Mouse (Mus musculus) lung, adult 18-20 months (tissue): ENCODE results near the gene Stx5a.

Source experiments
- DNase-seq, 2 experiments: peaks; one replicate each; pipeline ENCODE4 v3.0.0; 2022; ENCODE audit warnings: mixed read lengths in 2 of 2

Stx5a gene

GRCm38 (mm10) chr19:8745382-8745781 lies 4.2 kb downstream of the Stx5a start:
- no peak for DNase-seq

GRCm38 (mm10) chr19:8747368-8747767 lies 6.2 kb downstream of the Stx5a start:
- DNase-seq, result no peak

- no peak for DNase-seq
Observed at GRCm38 (mm10) chr19:8755652-8756051, 14.4 kb downstream of the Stx5a start.

GRCm38 (mm10) chr19:8756635-8757387 lies 15.6 kb downstream of the Stx5a start, which contains the start of gene Nxf1:
Nxf1 (plus strand) TSS chr19:8757073.
- DNase-seq, result peak; percentile 89 to 92

- no peak for DNase-seq
Observed at GRCm38 (mm10) chr19:8757471-8757998, 16.3 kb downstream of the Stx5a start.

- no peak for DNase-seq
Observed at GRCm38 (mm10) chr19:8758899-8759298, 17.7 kb downstream of the Stx5a start.

- DNase-seq, result no peak
Observed at GRCm38 (mm10) chr19:8760757-8761156, 19.5 kb downstream of the Stx5a start.

- DNase-seq, result no peak
Observed at GRCm38 (mm10) chr19:8763276-8763675, 22.1 kb downstream of the Stx5a start.

GRCm38 (mm10) chr19:8765562-8765961 lies 24.3 kb downstream of the Stx5a start:
- no peak for DNase-seq

GRCm38 (mm10) chr19:8770567-8771270 lies 29.5 kb downstream of the Stx5a start, which contains the start of gene Tmem223:
Tmem223 (plus strand) TSS chr19:8770996.
- DNase-seq, result peak; percentile 79 to 83

GRCm38 (mm10) chr19:8772996-8773395 lies 31.8 kb downstream of the Stx5a start:
- DNase-seq, result no peak

- DNase-seq, result no peak
Observed at GRCm38 (mm10) chr19:8773409-8773808, 32.2 kb downstream of the Stx5a start.

GRCm38 (mm10) chr19:8774086-8774835 lies 33.0 kb downstream of the Stx5a start, which contains the start of gene Tmem179b:
Tmem179b (minus strand) TSS chr19:8774467.
- peak; percentile 95 for DNase-seq

GRCm38 (mm10) chr19:8774951-8775421 lies 33.8 kb downstream of the Stx5a start:
- no peak for DNase-seq

- peak; percentile 96 for DNase-seq
Observed at GRCm38 (mm10) chr19:8786008-8786781, 45.0 kb downstream of the Stx5a start, which contains the start of gene Taf6l. Taf6l (minus strand) TSS chr19:8786417.

- DNase-seq, result no peak
Observed at GRCm38 (mm10) chr19:8788521-8788920, 47.3 kb downstream of the Stx5a start.

- DNase-seq, result no peak
Observed at GRCm38 (mm10) chr19:8789171-8789570, 48.0 kb downstream of the Stx5a start.

GRCm38 (mm10) chr19:8790171-8790570 lies 49.0 kb downstream of the Stx5a start:
- no peak for DNase-seq

GRCm38 (mm10) chr19:8798264-8798946 lies 57.2 kb downstream of the Stx5a start, which contains the start of gene Polr2g:
Polr2g (minus strand) TSS chr19:8798577.
- peak; percentile 93 to 94 for DNase-seq

GRCm38 (mm10) chr19:8798947-8799315 lies 57.7 kb downstream of the Stx5a start:
- DNase-seq, result no peak

GRCm38 (mm10) chr19:8802130-8802821 lies 61.1 kb downstream of the Stx5a start, which contains the start of gene Zbtb3:
Zbtb3 (plus strand) TSS chr19:8802555.
- peak; percentile 98 for DNase-seq
